Mouse (Mus musculus) cerebellum, postnatal 10 days (tissue): ENCODE measurements around the gene Ccz1.

Experiments
- DNase-seq, 2 experiments: peaks; one replicate each; pipeline ENCODE4 v3.0.0; 2021; ENCODE audit warnings: mixed read lengths in 2 of 2

Gene Ccz1

GRCm38 (mm10) chr5:143993260-143993659, 21.4 kb downstream of the Ccz1 start:
- no peak for DNase-seq

DNA sequence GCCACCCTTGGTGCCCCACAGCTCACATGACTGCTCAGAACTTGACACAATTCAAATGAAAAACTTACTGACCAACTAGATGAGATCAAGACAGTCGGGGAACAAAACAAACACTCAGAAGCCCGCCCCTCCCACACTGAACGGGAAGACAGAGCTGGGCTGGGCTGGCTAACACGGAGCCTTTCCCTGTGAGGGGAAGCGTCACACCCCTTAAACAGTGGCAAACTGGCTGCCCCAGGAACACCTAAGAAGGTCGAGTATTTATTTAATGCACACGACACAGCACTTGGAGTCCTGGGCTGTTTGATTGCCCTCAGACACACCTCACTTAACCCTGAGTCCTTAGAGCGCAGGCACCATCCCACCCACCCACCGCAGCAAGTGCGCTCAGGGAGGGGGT, 22.0 kb downstream of the Ccz1 start:
- DNase-seq = no peak

DNA sequence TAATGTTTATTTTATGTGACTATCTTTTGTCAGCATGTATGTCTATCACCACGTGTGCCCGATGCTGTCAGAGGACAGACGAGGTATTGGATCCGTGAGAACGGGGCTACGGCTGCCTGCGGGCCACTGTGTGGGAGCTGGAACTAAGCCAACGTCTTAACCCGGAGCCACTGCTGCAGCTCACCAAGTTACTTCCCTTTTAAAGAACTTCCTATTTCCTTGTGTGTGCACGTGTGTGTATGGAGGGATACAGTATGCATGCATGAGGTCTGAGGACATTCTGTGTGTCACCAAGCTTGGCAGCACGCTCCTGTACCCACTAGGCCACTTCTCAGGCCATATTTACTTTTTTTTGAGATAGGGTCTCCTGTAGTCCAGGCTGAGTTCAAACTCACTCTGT, 24.6 kb downstream of the Ccz1 start:
- DNase-seq = no peak

GRCm38 (mm10) chr5:143989046-143989445, 25.6 kb downstream of the Ccz1 start:
- peak in 1 of 2 experiments; percentile 20 for DNase-seq

DNA sequence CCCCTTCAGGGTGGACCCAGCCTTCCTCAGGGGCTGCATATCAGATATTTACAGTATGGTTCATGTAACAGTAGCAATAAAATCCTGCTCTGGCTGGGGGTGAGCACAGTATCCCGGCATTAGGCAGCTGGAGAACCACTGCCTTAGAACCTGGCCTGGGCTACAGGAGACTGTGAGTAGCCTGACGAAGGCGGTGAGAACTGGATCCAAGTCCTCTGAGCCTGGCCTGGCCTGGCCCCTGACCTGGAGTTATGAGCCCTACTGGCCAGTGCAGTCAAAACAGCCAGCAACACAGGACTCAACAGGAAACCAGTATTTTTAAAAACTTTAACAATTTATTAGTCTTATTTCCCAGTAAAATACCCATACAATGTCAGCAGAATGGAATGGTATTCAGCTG, 27.1 kb downstream of the Ccz1 start:
- DNase-seq = no peak

DNA sequence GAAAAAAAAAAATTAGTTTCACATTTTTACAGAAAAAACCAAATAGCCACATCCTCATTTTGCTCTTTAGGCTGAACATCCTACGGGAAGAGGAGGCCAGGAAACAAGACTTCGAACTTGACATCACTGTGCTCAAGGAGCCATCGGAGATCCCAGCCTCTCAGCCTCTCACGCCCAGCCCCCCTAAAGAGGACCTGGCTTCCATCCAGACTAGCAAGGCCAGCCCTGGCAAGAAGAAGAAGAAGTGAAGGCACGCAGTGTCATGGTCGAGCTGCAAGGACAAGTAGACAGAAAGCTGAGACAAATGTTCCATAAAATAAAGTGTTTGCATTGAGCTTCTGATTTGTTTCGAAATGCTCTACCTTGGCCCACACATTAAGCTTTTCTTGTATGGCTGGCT, 29.3 kb downstream of the Ccz1 start:
- DNase-seq = peak; percentile 26 to 51

DNA sequence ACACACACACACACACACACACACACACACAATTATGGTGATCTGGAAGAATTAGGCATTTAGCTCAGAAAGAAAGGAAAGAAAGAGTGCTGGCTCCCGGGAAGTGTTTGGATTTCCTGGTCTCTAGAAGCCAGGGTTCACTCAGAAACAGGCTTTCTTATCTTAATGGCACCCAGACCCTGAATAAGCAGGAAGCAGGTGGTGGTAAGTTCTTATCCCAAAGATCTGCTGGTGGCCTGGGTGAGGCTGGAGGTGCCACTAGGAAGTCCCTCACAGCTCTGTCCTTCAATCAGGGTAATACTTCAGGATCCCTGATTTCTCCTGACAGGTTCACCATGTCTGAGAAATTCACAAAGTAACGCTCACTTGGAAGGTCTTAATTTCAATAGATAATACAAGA, 32.3 kb downstream of the Ccz1 start:
- no peak for DNase-seq

DNA sequence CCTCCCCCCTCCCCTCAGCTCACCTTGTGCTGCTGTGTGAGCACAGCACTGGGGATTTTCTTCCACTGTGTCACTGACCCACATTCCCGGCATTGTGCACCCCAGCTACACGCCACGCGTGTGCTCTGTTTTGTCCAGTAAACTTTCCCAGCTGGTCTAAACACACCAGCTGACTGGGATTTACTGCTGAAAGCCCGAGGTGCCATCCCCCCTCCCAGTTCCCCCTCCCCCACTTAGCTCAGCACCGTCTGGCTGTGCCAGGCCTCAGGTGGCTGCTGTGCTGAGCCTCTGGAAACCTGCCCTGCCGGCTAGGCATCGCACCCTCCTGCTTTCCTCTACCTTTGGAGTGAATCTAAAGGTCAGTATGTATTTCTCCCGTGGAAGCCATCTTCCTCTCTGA, 33.8 kb downstream of the Ccz1 start:
- peak; percentile 44 for DNase-seq

DNA sequence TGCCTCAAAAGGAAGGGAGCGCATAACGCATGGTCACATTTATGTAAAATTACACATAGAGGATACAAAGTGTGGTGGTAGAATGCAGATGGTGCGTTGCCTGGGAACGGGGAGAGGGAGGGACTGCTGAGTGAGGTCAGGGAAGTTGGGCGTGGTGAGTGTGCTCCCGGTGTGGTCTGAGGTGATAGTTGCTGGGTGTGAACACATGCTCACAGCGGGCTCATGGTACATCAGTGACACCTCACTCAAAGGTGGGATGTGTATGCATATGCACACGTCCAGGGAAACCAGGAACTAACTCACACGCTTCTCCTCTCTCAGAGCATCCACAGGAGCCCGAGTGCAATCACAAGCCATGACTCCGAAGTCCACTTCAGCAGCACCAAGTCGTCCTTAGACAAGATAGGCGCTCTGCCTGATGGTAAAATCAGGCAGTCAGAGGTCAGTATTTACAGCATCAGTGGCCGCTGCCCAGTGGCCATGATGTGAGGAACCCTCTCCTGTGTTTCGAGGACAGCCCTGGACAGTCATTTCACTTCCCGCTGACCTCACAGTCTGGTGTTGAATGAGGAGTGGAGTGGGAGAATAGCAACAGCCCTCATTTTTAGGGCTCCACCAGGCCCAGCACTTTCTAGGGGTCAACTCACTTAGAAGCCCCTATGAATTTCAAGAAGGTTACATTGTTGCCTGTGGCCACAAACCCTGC, 37.8 kb downstream of the Ccz1 start:
- no peak for DNase-seq

GRCm38 (mm10) chr5:143976232-143976631, 38.4 kb downstream of the Ccz1 start:
- DNase-seq = no peak

DNA sequence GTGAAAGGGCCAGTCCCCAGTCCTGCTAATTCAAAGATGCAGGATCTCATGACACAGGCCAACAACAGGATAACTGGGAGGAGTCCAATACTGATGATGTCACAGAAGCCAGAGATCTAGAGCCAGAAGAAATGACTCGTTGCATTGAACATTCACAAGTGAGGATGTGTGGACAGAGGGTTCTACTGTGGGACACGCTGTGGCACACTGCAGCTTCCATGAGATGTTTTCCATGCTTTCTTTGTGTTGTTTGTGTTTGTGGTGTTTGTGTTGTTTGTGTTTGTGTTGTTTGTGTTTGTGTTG, 39.1 kb downstream of the Ccz1 start:
- DNase-seq = no peak

- peak; percentile 82 to 84 for DNase-seq
These were observed 39.6 kb downstream of the Ccz1 start for GRCm38 (mm10) chr5:143974931-143975630.

DNA sequence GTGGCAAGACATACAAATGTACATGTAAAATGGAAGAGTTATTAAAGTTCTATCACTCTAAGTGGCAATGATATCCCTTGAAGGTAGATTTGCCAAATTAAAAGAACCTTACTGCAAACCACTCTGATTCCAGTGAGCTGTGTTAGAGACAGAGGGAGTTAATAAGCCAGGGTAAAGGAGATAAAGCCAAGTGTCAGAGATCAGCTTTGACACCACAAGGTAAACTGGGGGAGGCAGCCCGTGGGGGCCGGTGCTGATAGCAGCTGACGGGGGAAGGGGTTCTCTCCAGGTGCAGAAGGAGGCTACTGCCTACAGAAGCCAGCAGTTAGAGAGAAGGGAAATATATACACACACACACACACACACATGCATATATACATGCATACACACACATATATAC, 42.0 kb downstream of the Ccz1 start:
- DNase-seq = no peak

- no peak for DNase-seq
These were observed 48.0 kb downstream of the Ccz1 start for GRCm38 (mm10) chr5:143966671-143967070.

DNA sequence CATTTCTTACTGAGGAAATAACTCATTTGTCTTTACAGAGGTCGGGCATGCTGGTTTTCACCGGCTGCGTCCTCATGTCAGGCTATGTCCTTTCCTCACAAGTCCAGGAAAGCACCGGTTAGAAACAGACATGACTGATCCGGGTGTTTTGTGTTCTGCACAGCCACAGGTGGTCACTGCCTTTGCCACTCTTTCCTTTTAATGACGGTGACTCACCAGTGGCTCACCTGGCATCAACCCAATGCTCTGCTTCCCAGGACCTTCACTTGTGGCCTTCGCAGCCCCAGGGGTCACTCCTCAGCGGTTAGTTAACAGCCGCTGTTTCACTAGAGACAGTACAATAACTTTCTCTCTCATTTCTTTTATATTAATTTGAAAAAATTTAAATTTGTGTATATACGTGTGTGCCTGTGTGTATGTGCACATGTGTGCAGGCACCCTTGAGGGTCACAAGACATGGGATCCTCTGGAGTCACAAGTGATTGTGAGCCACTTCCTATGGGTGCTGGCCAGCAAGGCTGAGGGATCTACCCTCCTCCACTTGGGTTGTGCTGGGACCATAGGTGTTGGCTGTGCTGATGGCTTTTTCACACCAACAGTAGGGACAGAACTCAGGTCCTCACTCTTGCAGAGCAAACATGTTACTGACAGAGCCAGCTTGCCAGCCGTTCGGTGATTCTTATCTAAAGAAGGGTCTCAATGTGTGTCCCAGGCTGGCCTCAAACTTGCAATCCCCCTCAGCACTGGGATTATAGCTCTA, 48.9 kb downstream of the Ccz1 start:
- DNase-seq = no peak

- no peak for DNase-seq
These were observed 53.5 kb downstream of the Ccz1 start for GRCm38 (mm10) chr5:143961176-143961575.

GRCm38 (mm10) chr5:143959551-143959950, 55.1 kb downstream of the Ccz1 start:
- no peak for DNase-seq

GRCm38 (mm10) chr5:143957101-143957500, 57.6 kb downstream of the Ccz1 start:
- DNase-seq = no peak

GRCm38 (mm10) chr5:143950016-143950415, 64.7 kb downstream of the Ccz1 start:
- no peak for DNase-seq

DNA sequence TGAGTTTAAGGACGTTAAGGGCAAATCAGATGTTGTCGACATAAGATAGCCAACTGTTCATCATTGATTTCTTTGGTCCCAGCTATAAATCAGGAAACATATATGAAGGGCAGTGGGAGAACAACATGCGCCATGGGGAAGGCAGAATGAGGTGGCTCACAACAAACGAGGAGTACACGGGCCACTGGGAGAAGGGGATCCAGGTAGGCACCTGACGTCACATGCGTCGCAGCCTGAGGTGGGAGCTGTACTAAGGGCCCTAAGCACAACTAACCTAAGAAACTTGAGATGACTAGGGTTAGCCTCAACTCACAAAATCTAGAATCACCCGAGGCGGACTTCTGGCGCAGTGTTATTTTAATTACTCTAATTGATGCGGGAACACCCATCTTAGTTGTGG, 66.3 kb downstream of the Ccz1 start:
- no peak for DNase-seq

DNA sequence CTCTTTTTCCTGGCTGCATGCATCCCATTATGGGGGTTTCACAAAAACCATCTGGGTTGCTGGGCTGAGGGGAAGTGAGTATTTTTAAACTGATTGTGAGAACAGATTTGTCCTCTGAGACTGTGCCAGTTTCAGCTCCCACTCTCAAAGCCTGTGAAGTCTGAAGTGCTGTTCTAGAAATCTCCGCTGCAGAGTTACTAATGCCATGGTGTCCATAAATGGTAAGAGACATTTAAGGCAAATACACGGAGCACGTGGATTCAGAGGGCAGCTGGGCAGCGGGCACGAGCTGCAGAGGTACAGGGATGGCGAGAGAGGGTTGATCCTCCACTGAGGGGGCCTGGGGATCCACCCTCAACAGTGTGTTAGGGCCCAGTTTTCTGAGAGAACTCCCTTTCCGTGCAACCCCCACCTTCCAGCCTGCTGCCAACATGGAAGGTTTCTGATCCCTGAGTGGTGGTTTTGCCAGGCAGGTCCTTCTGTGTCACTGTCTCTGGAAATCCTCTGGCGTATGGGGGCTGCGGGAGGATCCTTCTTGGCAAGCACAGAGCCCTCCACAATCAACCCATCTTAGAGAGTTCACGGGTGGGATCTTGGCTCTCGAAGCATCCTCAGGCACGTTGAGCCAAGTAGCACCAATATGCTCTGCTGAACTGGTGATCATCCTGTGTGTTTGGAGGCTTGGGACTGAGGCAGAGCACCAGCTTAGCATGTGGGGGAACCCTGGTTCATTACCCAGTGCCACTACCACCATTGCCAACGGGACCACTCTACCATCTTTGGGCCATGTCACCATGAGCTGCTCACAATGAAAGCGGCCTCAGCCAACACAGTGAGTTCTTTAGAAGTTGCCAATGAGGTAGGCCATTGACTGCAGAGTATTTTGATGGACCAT, 71.2 kb downstream of the Ccz1 start:
- DNase-seq = peak; percentile 20 to 27

DNA sequence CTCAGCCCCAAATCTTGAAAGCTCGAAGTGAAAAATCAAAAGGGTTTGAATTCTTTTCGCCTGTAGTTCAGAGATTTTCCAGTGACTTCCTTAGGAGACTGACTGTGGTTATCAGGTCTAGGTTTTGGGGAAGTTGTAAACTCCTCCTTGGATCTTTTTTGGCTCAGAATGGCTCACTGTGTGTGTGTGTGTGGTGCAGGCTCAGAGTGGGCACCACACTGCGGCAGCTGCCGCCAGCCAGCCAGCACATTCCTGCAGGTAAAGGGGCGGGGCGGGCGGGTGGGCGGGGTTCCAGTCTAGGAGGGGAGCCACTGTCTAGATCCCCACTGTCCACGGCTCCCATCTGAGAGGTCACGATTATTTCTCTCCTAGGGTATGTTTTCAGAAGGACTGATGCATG, 73.1 kb downstream of the Ccz1 start:
- no peak for DNase-seq
